Mouse (Mus musculus): ENCODE results near the gene Chsy1.

GRCm38 (mm10) chr7:66183404-66183803 lies 74.1 kb downstream of the Chsy1 start:
- TF ChIP-seq GATA1 (IDR thresholded peaks at IDR 0.05; ENCODE audit: borderline replicate concordance, low read length) = no peak
- TF ChIP-seq CTCF (IDR thresholded peaks at IDR 0.05; ENCODE audit: low read depth, low read length) = no peak
- TF ChIP-seq POLR2AphosphoS5 (IDR thresholded peaks at IDR 0.05; ENCODE audit: insufficient replicate concordance, low read depth, low read length) = no peak
- TF ChIP-seq TAL1 (conservative IDR thresholded peaks at IDR 0.05; ENCODE audit: low read depth, low read length) = no peak
